Mouse (Mus musculus) kidney, adult 2 months (tissue): Measurements from ENCODE around the gene Cdx2. TPM values are rescaled to one million over a fixed set of nuclear protein-coding genes. Genes with fewer than 3 reads are reported as not detected.

Experiments used
- DNase-seq: peaks from one replicate; pipeline ENCODE4 v3.0.0; 2021
- H3K27ac ChIP-seq: fragments of 200-500 bp; 2 replicates; pipeline ENCODE4 v1.5.1; 2012; ENCODE audit warnings: low read depth, low read length, control low read depth, inconsistent platforms; ENCODE audit not compliant: insufficient read depth
- H3K27me3 ChIP-seq: fragments of 200-500 bp; replicated peaks from 2 replicates; pipeline ENCODE4 v1.6.1; 2012; ENCODE audit warnings: mild to moderate bottlenecking, moderate library complexity, low read length, inconsistent platforms; ENCODE audit not compliant: control insufficient read depth, insufficient read depth
- H3K36me3 ChIP-seq: fragments of 200-500 bp; 2 replicates; pipeline ENCODE4 v1.6.1; 2012; ENCODE audit warnings: mild to moderate bottlenecking, moderate library complexity, low read length, inconsistent platforms; ENCODE audit not compliant: control insufficient read depth, insufficient read depth
- H3K4me1 ChIP-seq: fragments of 200-500 bp; 2 replicates; pipeline ENCODE4 v1.6.1; 2011; ENCODE audit warnings: low read length; ENCODE audit not compliant: control insufficient read depth, insufficient read depth
- H3K4me3 ChIP-seq: fragments of 200-500 bp; 2 replicates; pipeline ENCODE4 v1.5.1; 2011; ENCODE audit warnings: mild to moderate bottlenecking, low read depth, low read length, control low read depth; ENCODE audit not compliant: insufficient read depth
- CTCF ChIP-seq: fragments of 200-500 bp; conservative IDR thresholded peaks from 2 replicates; pipeline ENCODE4 v1.5.1; 2011; ENCODE audit warnings: low read depth, mild to moderate bottlenecking, control low read depth, low read length, moderate library complexity, mixed read lengths; ENCODE audit not compliant: insufficient read depth, insufficient read length
- POLR2A ChIP-seq: fragments of 200-500 bp; IDR thresholded peaks from one replicate; pipeline ENCODE4 v1.6.1; 2011; ENCODE audit warnings: low read depth, low read length, control low read depth
- WGBS: fragments of 180-500 bp; shearing (Covaris S2); methylation state at CpG from one replicate; pipeline ENCODE4 v1.1.7; 2018; 5-methylcytosine and 5-hydroxymethylcytosine counted together
- polyA plus RNA-seq: library from polyadenylated mRNA; depleted of rRNA; stranded (reverse); fragments of >200 nt; gene quantifications from 2 replicates; pipeline ENCODE4 v1.2.3, GENCODE M21; 2012; rRNA removed

Cdx2 gene
- not detected in 2 replicates for polyA plus RNA-seq

GRCm38 (mm10) chr5:147306638-147307397 lies at the start of gene Cdx2:
TSS of gene Cdx2 (minus strand) at chr5:147307270.
- no peaks in the 10 kb centered on the region for H3K36me3 ChIP-seq
- H3K27ac ChIP-seq, result no peak within 1 kb of the TSS
- H3K4me1 ChIP-seq, result no peaks in the 10 kb centered on the region
- DNase-seq, result no peak
- H3K4me3 ChIP-seq, result no peak within 1 kb of the TSS
- no peak for TF ChIP-seq CTCF
- TF ChIP-seq POLR2A, result no peak
- 1% methylated on average over 63 of the region's 63 CpGs for WGBS
- peaks cover 3% of the 10 kb centered on the region for H3K27me3 ChIP-seq

DNA sequence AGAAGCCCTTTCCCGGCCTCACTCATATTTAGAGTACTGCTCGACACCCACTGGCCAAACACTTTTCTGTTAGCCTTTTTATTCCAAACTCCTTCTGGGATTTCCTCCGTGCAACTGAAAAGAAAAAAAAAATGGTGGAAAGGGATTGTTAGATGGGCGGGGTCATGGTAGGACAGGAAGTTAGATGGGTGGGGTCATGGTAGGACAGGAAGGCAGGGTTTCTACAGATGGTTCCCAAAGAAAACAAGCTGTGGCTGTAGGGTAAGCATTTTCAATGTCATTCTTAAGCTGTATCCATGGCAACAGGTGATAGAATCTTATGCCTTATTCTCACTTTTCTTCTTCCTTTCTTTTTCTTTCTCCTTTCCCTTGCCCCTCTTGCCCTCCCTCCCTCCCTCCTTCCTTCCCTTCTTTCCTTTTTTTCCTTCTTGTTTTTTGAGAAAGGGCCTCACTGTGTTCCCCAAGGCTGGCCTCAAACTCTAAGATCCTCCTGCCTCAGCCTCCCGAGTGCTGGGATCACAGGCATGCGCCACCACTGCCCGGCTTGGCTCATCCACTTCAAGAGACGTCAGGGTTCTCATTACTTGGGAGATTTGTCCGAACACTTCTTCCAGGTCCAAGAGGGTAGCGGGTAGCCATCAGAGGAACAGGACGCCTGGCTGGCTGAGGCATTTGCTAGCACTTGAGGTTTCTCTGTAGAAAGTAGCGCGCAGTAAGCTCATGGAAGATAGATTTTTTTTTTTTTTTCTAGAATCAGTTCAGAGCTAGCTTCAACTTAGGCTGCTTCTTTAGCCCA lies 49.4 kb upstream of the Cdx2 start:
- H3K27ac ChIP-seq, result no peak overlapping the region

DNA sequence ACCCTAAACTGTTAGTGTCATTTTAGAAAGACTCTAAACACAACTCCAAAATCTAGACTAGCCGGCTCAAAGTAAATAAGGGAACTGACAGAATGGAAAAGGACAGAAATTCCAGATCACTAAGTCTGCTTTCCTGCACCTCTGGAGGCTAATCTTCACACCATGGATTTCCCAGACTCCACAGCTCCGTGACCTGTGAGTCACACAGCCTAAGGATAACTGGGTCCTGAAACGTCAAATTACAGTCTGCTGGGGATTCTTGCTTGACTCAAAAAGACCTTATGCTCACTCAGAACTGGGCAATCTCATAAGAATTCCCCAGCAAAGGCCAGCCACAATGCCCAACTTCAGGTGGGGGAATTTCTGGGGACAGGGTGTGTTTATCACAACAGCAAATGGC lies 48.7 kb upstream of the Cdx2 start:
- H3K27ac ChIP-seq, result no peak overlapping the region
- H3K27me3 ChIP-seq, result no peaks in the 10 kb centered on the region
- H3K4me3 ChIP-seq, result no peak overlapping the region
- H3K4me1 ChIP-seq, result no peaks in the 10 kb centered on the region
- no peaks in the 10 kb centered on the region for H3K36me3 ChIP-seq
- no peak for DNase-seq
- WGBS, result 73% methylated on average over 3 of the region's 3 CpGs
- TF ChIP-seq POLR2A, result no peak
- no peak for TF ChIP-seq CTCF

More for the DNA sequence above, 49.4 kb upstream of the Cdx2 start:
- no peak overlapping the region for H3K4me3 ChIP-seq
- no peaks in the 10 kb centered on the region for H3K4me1 ChIP-seq
- DNase-seq, result no peak
- no peaks in the 10 kb centered on the region for H3K36me3 ChIP-seq
- WGBS, result 92% methylated on average over 13 of the region's 13 CpGs
- TF ChIP-seq CTCF (no peak), POLR2A (no peak)
- no peaks in the 10 kb centered on the region for H3K27me3 ChIP-seq

GRCm38 (mm10) chr5:147354985-147355384 lies 47.9 kb upstream of the Cdx2 start:
- H3K27ac ChIP-seq, result no peak overlapping the region
- TF ChIP-seq POLR2A (no peak), CTCF (no peak)
- WGBS, result 85% methylated on average over 8 of the region's 8 CpGs
- H3K4me1 ChIP-seq, result no peaks in the 10 kb centered on the region
- H3K27me3 ChIP-seq, result no peaks in the 10 kb centered on the region
- no peak for DNase-seq
- no peak overlapping the region for H3K4me3 ChIP-seq
- H3K36me3 ChIP-seq, result no peaks in the 10 kb centered on the region

GRCm38 (mm10) chr5:147354161-147354780 lies 47.2 kb upstream of the Cdx2 start:
- 68% methylated on average over 17 of the region's 17 CpGs for WGBS
- DNase-seq, result no peak
- TF ChIP-seq CTCF, result no peak
- Histone ChIP-seq H3K4me3 (no peak overlapping the region), H3K36me3 (no peaks in the 10 kb centered on the region), H3K27me3 (no peaks in the 10 kb centered on the region), H3K27ac (no peak overlapping the region), H3K4me1 (no peaks in the 10 kb centered on the region)

GRCm38 (mm10) chr5:147351931-147352330 lies 44.9 kb upstream of the Cdx2 start:
- 93% methylated on average over 8 of the region's 8 CpGs for WGBS
- Histone ChIP-seq H3K4me3 (no peak overlapping the region), H3K27ac (no peak overlapping the region), H3K36me3 (no peaks in the 10 kb centered on the region), H3K4me1 (no peaks in the 10 kb centered on the region), H3K27me3 (no peaks in the 10 kb centered on the region)
- TF ChIP-seq CTCF, result no peak
- no peak for TF ChIP-seq POLR2A
- no peak for DNase-seq

DNA sequence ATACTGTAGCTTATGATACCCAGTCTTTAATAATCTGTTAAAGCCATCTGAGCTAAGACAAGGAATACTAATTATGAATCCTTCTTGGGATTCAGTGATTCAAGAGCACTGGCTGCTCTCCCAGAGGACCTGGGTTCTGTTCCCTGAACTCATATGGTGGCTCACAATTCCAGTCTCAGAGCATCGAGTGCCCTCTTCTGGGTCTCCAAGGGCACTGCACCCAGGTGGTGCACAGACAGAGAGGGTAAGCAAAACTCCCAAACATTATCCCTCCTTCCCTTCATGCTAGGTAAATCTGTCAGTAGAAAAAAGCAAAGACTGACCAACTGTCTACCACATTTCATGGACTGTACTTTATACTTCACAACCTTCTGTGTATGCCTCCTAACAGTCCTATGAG lies 38.9 kb upstream of the Cdx2 start:
- H3K4me1 ChIP-seq, result no peaks in the 10 kb centered on the region
- no peak overlapping the region for H3K4me3 ChIP-seq
- H3K27ac ChIP-seq, result no peak overlapping the region
- WGBS, result 74% methylated on average over 1 of the region's 1 CpGs
- H3K27me3 ChIP-seq, result no peaks in the 10 kb centered on the region
- TF ChIP-seq POLR2A, result no peak
- TF ChIP-seq CTCF, result no peak
- H3K36me3 ChIP-seq, result no peaks in the 10 kb centered on the region
- DNase-seq, result no peak
